Mouse (Mus musculus) kidney, adult 18-20 months (tissue): Measurements from ENCODE around the gene Tspan10.
"Not testable (repeated sequence)": the region's sequence is repeated elsewhere in the genome, so short reads cannot be mapped to it uniquely, and the experiment has no call there.

Experiments
- DNase-seq: peaks from one replicate; pipeline ENCODE4 v3.0.0; 2021

Tspan10 gene

GRCm38 (mm10) chr11:120442344-120442743 lies at the start of gene Tspan10:
Gene Tspan10 (plus strand): TSS chr11:120442644.
- DNase-seq = no peak

- DNase-seq = no peak
Measured at GRCm38 (mm10) chr11:120395661-120396060, 46.8 kb upstream of the Tspan10 start.

- DNase-seq = no peak
Measured at GRCm38 (mm10) chr11:120397602-120398001, 44.8 kb upstream of the Tspan10 start.

GRCm38 (mm10) chr11:120399319-120399718 lies 43.1 kb upstream of the Tspan10 start:
- DNase-seq = no peak

- no peak for DNase-seq
Measured at GRCm38 (mm10) chr11:120404814-120405213, 37.6 kb upstream of the Tspan10 start.

GRCm38 (mm10) chr11:120405867-120406266 lies 36.6 kb upstream of the Tspan10 start:
- no peak for DNase-seq

GRCm38 (mm10) chr11:120406445-120406844 lies 36.0 kb upstream of the Tspan10 start:
- no peak for DNase-seq

GRCm38 (mm10) chr11:120413621-120414020 lies 28.8 kb upstream of the Tspan10 start:
- DNase-seq = not testable (repeated sequence)

GRCm38 (mm10) chr11:120417852-120418251 lies 24.6 kb upstream of the Tspan10 start:
- no peak for DNase-seq

GRCm38 (mm10) chr11:120418592-120418991 lies 23.9 kb upstream of the Tspan10 start:
- no peak for DNase-seq

- DNase-seq = no peak
Measured at GRCm38 (mm10) chr11:120422651-120423568, 19.5 kb upstream of the Tspan10 start.

- peak; percentile 70 for DNase-seq
Measured at GRCm38 (mm10) chr11:120423569-120424295, 18.7 kb upstream of the Tspan10 start.

- DNase-seq = no peak
Measured at GRCm38 (mm10) chr11:120426727-120427126, 15.7 kb upstream of the Tspan10 start.

- peak; percentile 90 for DNase-seq
Measured at GRCm38 (mm10) chr11:120437152-120437856, 5.1 kb upstream of the Tspan10 start, which contains the start of gene Nploc4. Gene Nploc4 (minus strand): TSS chr11:120437708.

GRCm38 (mm10) chr11:120437857-120438385 lies 4.5 kb upstream of the Tspan10 start:
- no peak for DNase-seq

- no peak for DNase-seq
Measured at GRCm38 (mm10) chr11:120442765-120443280, 379 bp downstream of the Tspan10 start.

- DNase-seq = no peak
Measured at GRCm38 (mm10) chr11:120444106-120444505, 1.7 kb downstream of the Tspan10 start.

GRCm38 (mm10) chr11:120445475-120445874 lies 3.0 kb downstream of the Tspan10 start:
- DNase-seq = no peak

GRCm38 (mm10) chr11:120447179-120447578 lies 4.7 kb downstream of the Tspan10 start:
- no peak for DNase-seq

- no peak for DNase-seq
Measured at GRCm38 (mm10) chr11:120452246-120452645, 9.8 kb downstream of the Tspan10 start.

- no peak for DNase-seq
Measured at GRCm38 (mm10) chr11:120453306-120453705, 10.9 kb downstream of the Tspan10 start, which contains the start of gene Pde6g. Gene Pde6g (minus strand): TSS chr11:120453500.

- no peak for DNase-seq
Measured at GRCm38 (mm10) chr11:120454965-120455364, 12.5 kb downstream of the Tspan10 start.
